Mouse (Mus musculus) lung, postnatal 25 days (tissue): ENCODE measurements around the gene Rpl7l1.
A peak's percentile ranks its signal among the peaks of the same experiment; 100 is the strongest.
"Not testable (repeated sequence)": the region's sequence is repeated elsewhere in the genome, so short reads cannot be mapped to it uniquely, and the experiment has no call there.

ENCODE experiments used
- DNase-seq: peaks from one replicate; pipeline ENCODE4 v3.0.0; 2022; ENCODE audit warnings: low spot score

Gene Rpl7l1

DNA sequence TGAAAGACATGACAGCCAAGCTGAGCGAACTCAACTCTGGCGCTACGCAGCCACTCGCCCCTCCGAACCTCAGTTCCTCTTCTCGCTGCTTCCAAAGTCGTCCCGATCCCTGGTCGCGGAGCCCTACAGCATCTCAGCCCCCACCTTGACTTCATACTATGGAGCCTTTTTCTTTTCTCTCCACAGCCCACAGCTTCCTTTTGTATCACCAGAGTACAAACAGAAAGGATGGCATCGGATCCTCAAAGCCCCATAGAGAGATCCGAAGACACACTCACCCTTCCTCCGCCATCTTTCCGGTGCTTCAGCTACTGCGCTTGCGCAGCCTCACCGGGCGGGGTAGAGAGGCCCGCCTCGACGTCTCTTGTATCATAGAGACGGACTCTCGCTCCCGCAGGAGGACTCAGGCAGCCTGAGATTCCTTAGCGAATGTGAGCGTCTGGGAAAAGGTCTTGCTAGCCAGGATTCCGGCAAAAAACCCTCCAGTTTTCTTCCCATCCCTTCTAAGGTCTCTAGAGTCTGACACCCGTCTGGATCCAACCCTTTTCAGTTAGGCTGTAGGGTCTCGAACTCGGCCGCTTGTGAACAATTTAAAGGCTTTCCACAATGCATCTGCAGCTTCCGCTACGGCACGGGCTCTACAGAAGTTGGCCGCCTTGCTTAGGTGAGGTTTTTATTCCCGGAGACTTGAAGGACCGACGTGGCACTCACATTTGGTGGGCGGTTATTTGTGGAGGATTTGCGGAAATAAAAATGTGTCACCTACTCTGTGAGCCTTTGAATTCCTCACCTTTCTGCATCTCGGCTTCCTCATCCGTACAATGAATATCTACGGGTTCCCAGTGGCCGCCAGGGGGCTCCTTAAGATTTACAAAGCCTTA, at the start of gene Rpl7l1:
Rpl7l1 (minus strand) TSS at position 332 of the 881 bp plus-strand sequence.
- DNase-seq = peak; percentile 94

DNA sequence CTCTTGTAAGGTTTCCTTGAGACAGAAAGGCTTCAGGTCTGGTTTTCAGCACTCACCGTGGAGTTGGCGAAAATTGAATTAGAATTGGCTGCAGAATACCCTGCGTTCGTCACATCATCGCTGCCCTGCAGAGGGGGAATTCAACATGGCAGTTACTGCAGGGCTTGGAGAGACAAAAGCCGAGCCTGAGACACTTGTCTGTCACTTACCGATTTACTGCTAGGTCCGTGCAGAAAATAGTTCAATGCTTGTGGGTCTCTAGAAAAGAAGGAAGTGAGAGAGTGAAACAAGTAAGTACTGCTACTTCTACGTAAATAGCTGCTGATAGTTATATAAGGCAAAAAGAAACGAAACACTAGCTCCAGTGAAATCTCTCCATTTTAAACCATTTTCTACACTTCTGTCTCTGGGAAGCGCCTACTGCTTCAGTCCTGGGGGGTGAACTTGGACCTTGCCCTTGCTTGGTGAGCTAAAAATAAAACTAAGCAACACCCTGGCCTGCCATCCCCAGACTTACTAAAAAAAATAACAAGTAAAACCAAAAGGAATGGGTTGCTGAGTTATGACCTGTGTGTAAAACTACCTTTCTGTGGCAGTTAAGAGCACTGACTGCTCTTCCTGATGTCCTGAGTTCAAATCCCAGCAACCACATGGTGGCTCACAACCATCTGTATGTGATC, 47.5 kb upstream of the Rpl7l1 start:
- no peak for DNase-seq

DNA sequence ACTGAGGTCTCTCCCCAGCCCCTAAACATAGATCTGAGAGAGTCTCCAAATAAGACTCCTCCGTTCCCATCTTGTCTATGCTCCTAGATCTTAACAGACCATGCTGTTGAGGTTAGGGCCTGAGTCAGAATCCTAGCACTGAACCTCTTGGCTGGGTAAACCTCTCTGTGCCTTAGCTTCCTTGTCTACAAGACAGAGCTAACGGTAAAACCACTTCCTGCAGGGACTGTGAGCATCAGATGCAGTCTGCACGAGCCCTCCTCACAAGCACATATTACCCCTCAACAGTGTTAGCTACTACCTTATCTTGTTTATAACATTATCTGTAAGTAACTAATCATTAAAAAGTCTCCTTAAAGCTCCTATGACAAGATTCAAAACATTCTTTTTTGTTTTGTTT, 46.5 kb upstream of the Rpl7l1 start:
- DNase-seq = no peak

DNA sequence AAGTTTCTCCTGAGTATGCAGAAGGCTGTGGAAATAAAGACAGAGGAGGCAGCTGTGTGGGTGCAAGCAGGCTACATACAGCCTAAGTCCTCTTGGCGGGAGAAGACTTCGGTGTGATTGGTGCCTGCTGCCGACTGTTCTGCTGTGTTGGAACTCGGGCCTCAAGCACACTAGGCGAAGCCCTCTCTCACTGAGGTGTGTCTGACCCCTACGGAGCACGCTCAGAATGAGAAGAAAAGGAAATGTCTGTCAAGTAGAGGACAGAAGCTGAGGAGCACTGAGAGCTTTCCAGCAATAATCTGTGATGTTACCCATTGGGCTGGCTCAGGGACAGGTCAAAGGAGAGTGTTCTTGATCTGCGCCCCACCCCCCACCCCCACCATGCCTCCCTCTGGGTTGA, 40.6 kb upstream of the Rpl7l1 start:
- no peak for DNase-seq

DNA sequence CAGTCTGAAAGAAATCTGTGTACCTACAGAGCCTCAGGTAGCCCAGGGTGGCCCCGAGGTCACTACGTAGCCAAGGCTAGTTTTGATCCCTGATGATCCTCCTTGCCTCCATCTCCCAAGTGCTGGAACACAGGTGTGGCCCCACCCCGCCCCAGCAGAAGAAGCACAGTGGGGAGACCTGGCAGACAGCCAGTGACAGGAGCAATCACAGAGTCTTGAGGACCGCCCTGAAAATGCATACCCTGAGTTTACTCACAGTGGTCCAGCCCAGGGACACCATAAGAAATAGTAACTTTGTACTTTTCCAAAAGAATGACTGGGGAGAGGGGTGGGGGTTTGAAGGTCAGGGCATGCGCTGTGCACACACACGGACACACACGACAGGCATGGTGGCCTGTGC, 38.2 kb upstream of the Rpl7l1 start:
- DNase-seq = no peak

DNA sequence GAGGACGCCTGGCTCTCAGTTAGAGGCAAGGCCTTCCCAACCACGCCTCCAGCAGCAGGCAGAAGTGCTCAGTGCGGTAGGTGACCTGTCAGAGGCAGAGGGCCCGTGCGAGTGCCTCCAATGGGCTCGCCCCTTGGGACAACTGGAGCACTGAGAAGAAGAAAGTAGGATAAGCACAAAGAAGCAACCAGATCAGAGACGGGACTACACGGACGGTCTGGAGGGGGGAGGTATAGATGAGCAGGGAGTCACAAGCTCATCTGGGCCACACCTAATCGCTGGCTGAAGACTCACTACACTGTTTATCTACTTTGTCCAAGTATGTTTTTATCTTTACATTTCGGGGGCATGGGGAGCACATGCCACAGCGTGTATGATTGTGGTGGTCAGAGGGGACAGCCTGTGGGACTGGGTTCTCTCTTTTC, 35.3 kb upstream of the Rpl7l1 start:
- DNase-seq = no peak

DNA sequence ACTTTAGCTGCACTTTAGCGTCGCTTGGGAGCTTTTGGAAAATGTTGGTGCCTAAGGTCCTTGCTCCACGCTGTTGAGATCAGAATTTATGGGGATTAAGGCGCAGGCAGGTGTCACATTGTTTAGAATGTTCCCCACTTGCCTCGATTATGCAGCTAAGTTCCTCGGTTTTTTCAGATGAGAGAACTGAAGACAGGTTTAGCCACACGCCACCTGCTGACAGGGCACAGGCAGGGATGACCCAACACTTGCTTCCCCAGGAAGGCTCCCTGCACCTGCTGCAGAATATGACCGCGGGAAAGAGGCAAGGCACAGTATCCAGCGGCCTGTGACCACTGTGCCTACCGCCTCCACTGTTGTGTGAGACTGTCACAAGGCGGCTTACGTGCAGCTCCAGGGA, 33.8 kb upstream of the Rpl7l1 start:
- no peak for DNase-seq

DNA sequence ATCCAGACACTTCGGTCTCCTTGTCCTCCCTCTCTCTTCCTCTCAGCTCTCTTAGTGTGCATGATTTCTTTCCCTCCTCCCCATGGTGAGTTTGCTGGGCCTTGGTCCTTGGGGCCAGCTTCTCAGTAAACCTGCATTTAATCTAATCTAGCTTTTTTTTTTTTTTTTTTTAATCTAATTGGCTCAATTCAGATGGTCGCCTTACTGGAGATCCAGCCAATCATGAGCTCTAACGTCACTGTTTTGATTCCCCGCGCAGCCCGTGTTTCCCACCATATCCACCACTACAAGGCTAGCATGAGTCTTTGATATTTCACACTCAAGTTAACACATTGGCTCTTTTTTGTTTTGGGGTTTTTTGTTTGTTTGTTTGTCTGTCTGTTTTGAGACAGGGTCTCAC, 32.0 kb upstream of the Rpl7l1 start:
- DNase-seq = no peak

DNA sequence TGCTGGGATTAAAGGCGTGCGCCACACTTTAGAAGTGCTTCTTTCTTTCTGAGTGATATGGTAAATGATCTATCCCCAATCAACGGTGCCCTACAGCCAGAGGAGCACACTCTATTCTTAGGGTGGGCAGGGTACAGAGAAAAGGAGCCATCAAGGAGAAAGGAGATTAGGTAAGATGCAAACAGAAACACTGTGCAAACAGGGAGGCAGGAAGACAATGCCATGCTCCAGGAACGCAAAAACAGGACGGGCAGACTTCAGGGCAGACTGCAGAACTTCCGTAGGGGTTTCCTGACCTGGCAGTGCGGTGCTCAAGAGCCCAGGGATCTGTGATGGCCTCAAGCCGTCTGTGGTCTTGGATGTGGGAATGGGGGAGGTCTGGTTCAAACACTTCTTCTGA, 31.2 kb upstream of the Rpl7l1 start:
- DNase-seq = no peak

DNA sequence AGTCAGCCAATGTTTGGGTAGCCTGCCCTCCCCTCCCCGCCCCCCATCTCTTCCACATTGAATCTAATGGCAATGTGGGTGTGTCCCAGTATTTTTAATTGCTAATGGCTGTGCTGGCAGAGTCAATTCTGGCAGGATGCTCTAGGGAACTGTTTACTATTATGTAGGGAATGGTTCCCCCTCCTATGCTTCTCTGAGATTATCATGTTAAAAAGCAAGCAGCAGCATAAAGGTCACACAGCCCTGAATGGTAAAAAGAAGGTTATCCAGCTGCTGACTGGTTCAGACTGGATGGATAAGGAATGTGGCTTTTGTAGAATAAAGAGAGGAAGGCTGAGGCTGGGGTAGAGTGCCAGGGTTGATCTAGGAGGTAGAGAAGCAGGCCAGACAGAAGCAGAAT, 30.0 kb upstream of the Rpl7l1 start:
- DNase-seq = no peak

DNA sequence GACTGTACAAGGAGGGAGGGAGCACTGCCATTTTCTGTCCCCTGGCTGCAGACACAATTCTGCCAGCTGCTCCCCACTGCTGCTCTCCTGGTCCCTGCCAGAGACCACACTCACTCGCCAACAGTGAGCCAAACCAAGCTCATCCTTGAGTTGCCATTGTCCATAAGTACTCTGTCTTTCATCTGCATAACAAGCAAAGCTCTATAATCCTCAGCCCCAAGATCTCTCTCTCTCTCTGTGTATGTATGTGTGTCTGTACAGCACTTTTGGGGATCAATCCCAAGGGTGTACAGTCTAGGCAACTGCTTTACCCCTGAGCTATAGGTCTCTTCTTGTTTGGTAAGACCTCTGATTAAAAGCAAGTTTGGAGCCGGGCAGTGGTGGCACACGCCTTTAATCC, 28.2 kb upstream of the Rpl7l1 start:
- DNase-seq = no peak

DNA sequence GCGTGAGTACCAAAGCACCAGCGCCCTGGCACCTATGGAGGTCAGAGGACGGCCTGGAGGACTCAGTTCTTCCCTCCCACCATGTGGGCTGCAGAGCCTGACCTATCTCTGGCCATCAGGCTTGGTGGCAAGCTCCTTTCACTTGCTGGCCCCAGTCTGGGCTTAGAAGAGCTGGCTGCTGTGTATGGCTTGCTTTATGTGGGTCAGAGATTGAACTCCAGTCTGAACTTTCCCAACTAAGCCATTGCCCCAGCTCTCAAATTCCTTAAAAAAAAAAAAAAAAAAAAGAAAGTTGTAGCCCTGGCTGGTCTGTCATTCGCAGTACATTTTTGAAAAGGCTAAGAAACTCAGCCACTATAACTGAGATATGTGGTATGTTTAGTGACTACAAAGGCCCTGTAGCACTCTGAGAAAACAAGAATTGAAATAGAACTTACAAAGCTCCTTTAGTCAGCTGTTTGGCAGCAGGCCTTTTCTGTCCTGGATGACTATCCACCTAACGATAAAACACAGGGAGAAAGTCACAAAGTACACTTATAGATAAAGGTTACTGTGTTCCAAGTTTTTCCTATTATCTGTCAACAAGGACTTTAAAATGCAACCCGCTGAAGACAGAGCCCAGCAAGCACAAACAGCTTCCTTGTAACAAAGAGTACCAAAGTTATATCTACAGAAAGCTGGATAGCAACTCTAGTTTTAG, 26.8 kb upstream of the Rpl7l1 start:
- DNase-seq = no peak

DNA sequence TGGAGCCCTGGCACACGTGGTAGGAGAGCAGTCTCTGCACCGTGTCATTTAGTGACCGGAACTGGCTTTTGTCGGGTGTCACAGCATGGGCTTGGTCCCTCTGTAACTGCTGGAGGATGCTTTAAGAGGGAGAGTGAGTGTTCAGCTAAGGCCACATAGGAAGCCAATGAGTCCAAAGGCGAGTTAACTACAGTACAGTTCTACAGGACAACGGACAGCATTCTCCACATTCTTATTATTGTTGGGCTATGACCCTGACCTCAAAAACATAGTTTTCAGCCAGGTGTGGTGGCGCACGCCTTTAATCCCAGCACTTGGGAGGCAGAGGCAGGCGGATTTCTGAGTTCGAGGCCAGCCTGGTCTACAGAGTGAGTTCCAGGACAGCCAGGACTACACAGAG, 25.9 kb upstream of the Rpl7l1 start:
- DNase-seq = no peak

DNA sequence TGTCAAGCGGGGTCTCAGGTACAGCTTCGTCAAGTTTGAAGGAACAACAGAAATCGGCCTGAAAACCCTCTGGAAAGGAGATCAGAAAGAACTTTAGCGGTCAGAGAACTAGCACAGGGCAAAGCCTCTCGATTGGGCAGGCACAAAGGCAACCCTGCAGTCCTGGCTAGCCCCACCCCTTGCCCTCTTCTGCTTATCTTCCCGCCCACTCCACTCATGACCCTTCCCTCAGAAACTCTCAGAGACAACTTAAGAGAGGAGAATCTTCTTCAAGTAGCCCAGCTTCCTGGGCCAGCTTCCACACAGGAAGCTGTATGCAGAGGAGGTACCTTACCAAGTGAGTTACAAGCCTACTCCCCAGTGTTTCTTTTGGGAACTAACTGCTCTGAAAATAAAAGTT, 19.3 kb upstream of the Rpl7l1 start:
- no peak for DNase-seq

DNA sequence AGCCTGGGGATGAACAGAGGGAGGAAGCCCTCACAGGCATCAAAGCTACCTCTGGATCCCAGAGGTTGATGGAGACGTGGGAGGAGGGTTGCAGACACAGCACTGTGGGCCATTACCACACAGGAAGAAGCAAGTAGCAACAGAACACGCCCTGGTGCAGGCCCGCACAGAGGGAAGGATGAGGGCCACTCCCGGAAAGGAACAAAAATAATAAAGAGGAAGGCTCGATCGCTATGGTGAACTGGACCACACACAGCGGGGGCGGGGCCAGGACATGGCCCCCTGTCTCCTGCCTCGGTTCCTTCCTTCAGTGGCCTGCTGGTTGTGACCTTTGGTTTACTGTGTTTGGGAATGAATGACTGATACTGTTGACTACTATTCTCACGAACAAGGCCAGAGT, 17.2 kb upstream of the Rpl7l1 start:
- no peak for DNase-seq

DNA sequence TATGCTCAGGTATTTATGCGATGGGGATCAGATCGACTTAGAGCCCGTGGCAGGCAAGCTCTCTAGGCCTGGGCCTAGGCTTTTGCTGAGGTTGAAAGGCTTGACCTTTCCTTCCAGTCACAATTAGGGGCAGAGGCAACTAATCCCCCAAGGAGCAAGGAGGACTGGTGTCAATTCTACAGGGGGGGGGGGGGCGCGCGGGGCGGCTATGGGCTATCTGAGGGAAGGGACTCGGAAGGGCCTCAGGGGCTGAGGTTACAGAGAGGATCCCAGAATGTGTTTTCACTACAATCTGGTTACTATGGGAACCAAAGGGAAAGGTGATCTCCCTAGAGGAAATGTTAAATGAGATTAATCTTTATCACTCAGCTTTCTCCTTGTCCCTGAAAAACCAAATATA, 14.9 kb upstream of the Rpl7l1 start:
- DNase-seq = no peak

DNA sequence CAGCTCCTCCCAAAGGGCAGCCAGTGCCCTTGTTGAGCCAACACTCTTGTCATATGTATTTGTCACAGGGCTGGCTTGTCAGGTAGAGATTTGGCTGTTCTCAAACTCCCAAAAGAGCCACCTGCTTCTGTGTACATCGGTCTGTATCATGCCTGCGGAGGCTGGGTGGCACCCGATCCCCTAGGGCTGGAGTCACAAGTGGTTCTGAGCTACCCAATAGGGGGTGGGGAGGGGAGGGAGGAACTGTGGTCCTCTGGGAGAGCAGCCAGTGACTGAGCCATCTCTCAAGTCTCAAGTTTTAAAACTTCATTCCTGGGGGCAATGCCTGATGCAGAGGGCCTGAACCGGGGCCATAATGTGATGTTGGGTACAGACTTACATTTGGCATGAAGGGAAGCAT, 14.3 kb upstream of the Rpl7l1 start:
- no peak for DNase-seq

DNA sequence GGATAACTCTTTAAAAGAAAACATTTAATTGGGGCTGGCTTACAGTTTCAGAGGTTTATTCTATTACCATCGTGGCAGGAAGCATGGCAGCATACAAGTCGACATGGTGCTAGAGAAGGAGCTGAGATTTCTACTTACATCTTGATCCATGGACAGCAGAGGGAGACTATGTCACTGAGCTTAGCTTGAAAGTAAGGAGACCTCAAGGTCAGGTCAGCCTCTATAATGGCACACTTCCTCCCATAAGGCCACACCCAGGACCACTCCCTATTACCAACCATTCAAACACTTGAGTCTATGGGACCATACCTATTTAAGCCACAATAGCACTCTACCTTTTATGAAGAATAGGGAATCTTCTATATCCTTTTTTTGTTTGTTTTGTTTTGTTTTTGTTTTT, 10.5 kb upstream of the Rpl7l1 start:
- DNase-seq = no peak

DNA sequence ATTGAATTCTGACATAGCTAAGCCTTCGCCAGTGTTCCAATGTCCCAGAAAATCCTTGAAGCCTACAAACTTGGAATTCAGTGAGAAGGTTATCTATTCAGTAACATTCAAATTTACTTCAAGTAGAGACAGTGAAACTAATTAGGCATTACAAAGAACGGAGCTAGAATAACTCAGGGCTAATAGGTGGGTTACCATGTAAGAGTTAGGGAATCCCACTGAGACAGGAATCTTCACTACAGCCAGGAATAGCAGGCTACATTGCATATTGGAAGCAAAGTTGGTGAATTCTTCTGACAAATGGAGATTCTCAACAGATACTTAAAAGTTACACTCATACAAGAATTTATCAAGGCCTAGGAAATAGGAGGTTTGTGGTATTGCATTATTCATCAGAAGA, 5.5 kb upstream of the Rpl7l1 start:
- DNase-seq = not testable (repeated sequence)

DNA sequence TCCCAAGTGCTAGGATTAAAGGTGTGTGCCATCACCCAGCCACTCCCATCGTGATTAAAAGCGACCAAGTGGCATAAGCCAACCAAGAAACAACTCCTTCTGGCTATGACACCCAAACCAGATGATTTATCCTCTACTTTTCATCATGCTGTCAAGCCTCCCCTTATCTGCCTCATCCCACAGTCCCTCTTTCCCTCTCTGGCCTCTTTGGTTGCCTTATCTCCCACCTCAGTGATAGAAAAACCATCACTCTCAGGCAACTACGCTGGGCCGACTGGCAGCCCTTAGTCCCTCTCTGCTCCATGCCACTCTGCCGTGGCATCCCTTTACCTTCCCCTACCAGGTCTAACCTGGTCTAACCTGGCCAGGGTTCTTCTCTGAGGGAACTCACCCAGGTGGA, 4.5 kb upstream of the Rpl7l1 start:
- no peak for DNase-seq

DNA sequence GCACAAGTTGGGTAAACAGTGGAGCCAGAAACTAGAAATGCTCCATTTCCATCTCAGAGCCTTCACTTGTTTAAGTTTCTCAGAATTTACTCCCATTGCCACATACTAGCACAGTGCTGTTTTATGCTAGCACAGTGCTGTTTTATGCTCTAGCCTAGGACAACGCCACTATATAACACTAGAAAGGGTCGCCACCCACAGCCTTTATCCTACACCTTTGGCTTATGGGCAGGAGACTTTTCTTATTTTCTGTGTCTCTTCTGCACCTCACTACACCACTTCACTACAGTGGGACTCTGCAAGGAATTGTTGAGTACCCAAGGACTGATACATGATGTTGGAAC, 722 bp upstream of the Rpl7l1 start:
- no peak for DNase-seq

DNA sequence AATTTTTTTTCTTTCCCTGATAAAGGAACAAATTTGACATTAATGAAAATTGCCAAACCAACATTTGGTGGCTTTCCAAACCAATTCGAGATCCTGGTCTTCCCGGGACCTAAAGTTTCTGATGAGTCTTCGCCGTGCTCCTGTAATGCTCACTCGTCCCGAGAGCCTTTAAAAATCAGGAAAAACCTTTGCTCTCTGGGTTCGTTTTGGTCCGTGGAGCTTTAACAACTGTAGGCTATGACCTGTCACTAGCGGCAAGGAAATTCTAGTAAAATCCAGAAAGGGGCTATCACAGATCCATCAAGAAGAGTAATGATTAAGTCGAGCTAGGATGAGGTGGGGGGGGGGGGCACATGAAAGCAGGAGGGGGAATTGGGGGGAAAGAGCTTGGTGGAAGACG, 596 bp downstream of the Rpl7l1 start:
- DNase-seq = no peak

DNA sequence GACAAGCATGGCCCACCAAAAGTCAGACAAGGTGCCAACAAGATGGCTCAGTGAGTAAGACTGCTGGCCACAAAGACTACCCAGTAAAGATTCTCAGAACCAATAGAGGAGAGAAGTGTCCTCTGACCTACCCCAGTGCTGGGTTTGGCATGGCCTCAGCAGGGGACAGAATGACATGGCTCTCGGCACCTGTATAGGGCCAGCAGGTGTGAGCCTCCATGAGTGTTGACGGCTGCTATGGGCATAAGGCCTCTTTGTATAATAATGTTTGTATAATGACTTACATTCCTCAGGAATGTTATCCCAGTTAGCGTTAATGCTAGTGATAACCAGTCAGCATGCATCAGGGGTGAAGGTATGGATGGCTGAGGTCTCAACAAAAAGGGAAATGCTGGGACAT, 6.4 kb downstream of the Rpl7l1 start:
- no peak for DNase-seq
